Mouse (Mus musculus) liver, adult 2 months (tissue): ENCODE measurements around the gene B4galnt1. TPM values are rescaled to one million over a fixed set of nuclear protein-coding genes. Genes with fewer than 3 reads are reported as not detected.
A peak's percentile ranks its signal among the peaks of the same experiment; 100 is the strongest.

ENCODE experiments used
- DNase-seq: peaks from one replicate; pipeline ENCODE4 v3.0.0-alpha.2; 2011; ENCODE audit warnings: low read depth, low spot score; ENCODE audit errors: extremely low read depth
- H3K27ac ChIP-seq: fragments of 200-500 bp; replicated peaks from 2 replicates; pipeline ENCODE4 v1.5.1; 2012; ENCODE audit warnings: low read depth, mild to moderate bottlenecking, control low read depth, inconsistent platforms, low read length; ENCODE audit not compliant: insufficient read depth
- H3K27me3 ChIP-seq: fragments of 200-500 bp; 2 replicates; pipeline ENCODE4 v1.6.1; 2012; ENCODE audit warnings: mild to moderate bottlenecking, moderate library complexity, low read length, inconsistent platforms; ENCODE audit not compliant: control insufficient read depth, insufficient read depth
- H3K36me3 ChIP-seq: fragments of 200-500 bp; 2 replicates; pipeline ENCODE4 v1.6.1; 2012; ENCODE audit warnings: low read length, inconsistent platforms; ENCODE audit not compliant: control insufficient read depth, insufficient read depth
- H3K4me1 ChIP-seq: fragments of 200-500 bp; 2 replicates; pipeline ENCODE4 v1.6.1; 2011; ENCODE audit warnings: low read length; ENCODE audit not compliant: control insufficient read depth, insufficient read depth
- H3K4me3 ChIP-seq: fragments of 200-500 bp; 2 replicates; pipeline ENCODE4 v1.5.1; 2011; ENCODE audit warnings: low read depth, mild to moderate bottlenecking, control low read depth, low read length, moderate library complexity; ENCODE audit not compliant: insufficient read depth
- H3K79me2 ChIP-seq: fragments of 200-500 bp; 2 replicates; pipeline ENCODE4 v1.6.1; 2012; ENCODE audit warnings: inconsistent platforms, mild to moderate bottlenecking, low read length, moderate library complexity; ENCODE audit not compliant: control insufficient read depth, insufficient read depth
- H3K9ac ChIP-seq: fragments of 200-500 bp; 2 replicates; pipeline ENCODE4 v1.6.1; 2012; ENCODE audit warnings: low read depth, mild to moderate bottlenecking, control low read depth, inconsistent platforms, low read length
- CTCF ChIP-seq: fragments of 200-500 bp; IDR thresholded peaks from 2 replicates; pipeline ENCODE4 v1.5.1; 2011; ENCODE audit warnings: low read depth, low read length, control low read depth
- POLR2A ChIP-seq: fragments of 200-500 bp; IDR thresholded peaks from 2 replicates; pipeline ENCODE4 v1.6.1; 2011; ENCODE audit warnings: low read length, control low read depth; ENCODE audit not compliant: insufficient read depth; ENCODE audit errors: extremely low read depth
- WGBS: fragments of 180-500 bp; shearing (Covaris S2); methylation state at CpG from one replicate; pipeline ENCODE4 v1.1.7; 2018; 5-methylcytosine and 5-hydroxymethylcytosine counted together
- polyA plus RNA-seq: library from polyadenylated mRNA; depleted of rRNA; stranded (reverse); fragments of >200 nt; gene quantifications from 2 replicates; pipeline ENCODE4 v1.2.3, GENCODE M21; 2012
- total RNA-seq: library from RNA; depleted of rRNA; stranded (reverse); fragments of >200 nt; gene quantifications from 2 replicates; pipeline ENCODE4 v1.2.3, GENCODE M21; 2014

B4galnt1 gene
- total and polyA plus RNA-seq, 2 experiments = 21.9 to 85.0 TPM

- TF ChIP-seq POLR2A = no peak
- TF ChIP-seq CTCF = no peak
- H3K9ac ChIP-seq = no peak overlapping the region
- no peaks in the 10 kb centered on the region for H3K79me2 ChIP-seq
- WGBS = 21% methylated on average over 2 of the region's 2 CpGs
- peak overlapping the region; percentile 29; the same call in 1 of the 2 replicates for H3K27ac ChIP-seq
- H3K4me1 ChIP-seq = peaks cover 16% of the 10 kb centered on the region
- H3K36me3 ChIP-seq = no peaks in the 10 kb centered on the region
- peak; percentile 89 for DNase-seq
- no peak overlapping the region for H3K4me3 ChIP-seq
- H3K27me3 ChIP-seq = no peaks in the 10 kb centered on the region
Measured at GRCm38 (mm10) chr10:127154241-127154640, 10.8 kb upstream of the B4galnt1 start.

GRCm38 (mm10) chr10:127154652-127155051 is 10.4 kb upstream of the B4galnt1 start:
- H3K27me3 ChIP-seq = no peaks in the 10 kb centered on the region
- TF ChIP-seq POLR2A (no peak), CTCF (no peak)
- peaks cover 16% of the 10 kb centered on the region for H3K4me1 ChIP-seq
- H3K27ac ChIP-seq = peak overlapping the region; percentile 29
- no peak overlapping the region for H3K9ac ChIP-seq
- no peaks in the 10 kb centered on the region for H3K36me3 ChIP-seq
- no peak for DNase-seq
- H3K4me3 ChIP-seq = no peak overlapping the region
- no peaks in the 10 kb centered on the region for H3K79me2 ChIP-seq
- WGBS = 68% methylated on average over 5 of the region's 5 CpGs

- no peak overlapping the region for H3K9ac ChIP-seq
- H3K27ac ChIP-seq = peak overlapping the region; percentile 93
- H3K36me3 ChIP-seq = no peaks in the 10 kb centered on the region
- H3K27me3 ChIP-seq = no peaks in the 10 kb centered on the region
- H3K4me1 ChIP-seq = peaks cover 12% of the 10 kb centered on the region
- H3K79me2 ChIP-seq = no peaks in the 10 kb centered on the region
- TF ChIP-seq CTCF (no peak), POLR2A (no peak)
- H3K4me3 ChIP-seq = no peak overlapping the region
- WGBS = 20% methylated on average over 1 of the region's 1 CpGs
- DNase-seq = peak; percentile 89
Measured at GRCm38 (mm10) chr10:127156089-127156488, 8.9 kb upstream of the B4galnt1 start.

DNA sequence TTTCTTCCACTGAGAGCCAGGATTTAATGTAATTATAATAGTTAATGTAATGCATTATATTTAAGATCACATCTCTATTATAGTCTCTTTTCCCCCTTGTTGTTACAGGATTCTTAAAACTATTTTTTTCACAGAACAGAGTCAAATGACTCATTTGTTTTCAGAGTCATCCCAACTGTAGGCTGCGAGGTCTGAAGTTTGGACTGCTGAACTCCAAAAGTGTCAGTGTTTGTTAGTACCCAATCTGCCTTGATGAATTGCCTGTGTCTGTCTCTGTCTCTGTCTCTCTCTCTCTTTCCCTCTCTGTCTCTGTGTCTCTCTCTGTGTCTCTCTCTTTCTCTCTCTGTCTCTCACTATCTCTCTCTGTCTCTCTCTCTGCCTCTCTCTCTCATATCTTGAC is 8.5 kb upstream of the B4galnt1 start:
- H3K9ac ChIP-seq = no peak overlapping the region
- DNase-seq = peak; percentile 84
- no peaks in the 10 kb centered on the region for H3K36me3 ChIP-seq
- no peak for TF ChIP-seq POLR2A
- TF ChIP-seq CTCF = no peak
- H3K79me2 ChIP-seq = no peaks in the 10 kb centered on the region
- no peak overlapping the region for H3K4me3 ChIP-seq
- no peaks in the 10 kb centered on the region for H3K27me3 ChIP-seq
- WGBS = 11% methylated on average over 1 of the region's 1 CpGs
- H3K27ac ChIP-seq = peak overlapping the region; percentile 91
- H3K4me1 ChIP-seq = peaks cover 12% of the 10 kb centered on the region

DNA sequence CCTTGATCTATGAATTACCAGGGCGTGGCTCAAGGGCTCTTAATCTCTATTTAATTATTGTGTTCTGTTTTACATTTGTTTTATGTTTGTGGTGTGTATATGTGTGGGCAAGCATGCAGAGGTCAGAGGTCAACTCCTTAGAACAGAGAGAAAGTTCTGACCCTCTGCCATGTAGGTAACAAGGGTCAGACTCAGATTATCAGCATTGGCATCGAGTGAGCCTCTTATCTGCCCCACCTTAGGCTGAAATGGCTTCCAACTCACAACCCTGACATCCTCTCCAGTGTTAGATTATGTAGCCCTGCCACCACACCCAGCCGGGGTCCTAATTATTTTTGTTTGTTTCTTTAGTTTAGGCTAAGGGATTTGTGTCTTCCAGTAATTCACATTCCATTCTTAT is 6.6 kb upstream of the B4galnt1 start:
- WGBS = 59% methylated on average over 3 of the region's 3 CpGs
- H3K79me2 ChIP-seq = no peaks in the 10 kb centered on the region
- no peak overlapping the region for H3K4me3 ChIP-seq
- H3K36me3 ChIP-seq = no peaks in the 10 kb centered on the region
- peak; percentile 55 for DNase-seq
- no peak for TF ChIP-seq POLR2A
- no peak for TF ChIP-seq CTCF
- H3K27me3 ChIP-seq = no peaks in the 10 kb centered on the region
- peaks cover 12% of the 10 kb centered on the region for H3K4me1 ChIP-seq
- H3K9ac ChIP-seq = no peak overlapping the region
- no peak overlapping the region for H3K27ac ChIP-seq

- TF ChIP-seq CTCF (no peak), POLR2A (no peak)
- Histone ChIP-seq H3K27me3 (no peaks in the 10 kb centered on the region), H3K36me3 (no peaks in the 10 kb centered on the region), H3K79me2 (peaks cover under 1% of the 10 kb centered on the region; the same call in 1 of the 2 replicates), H3K4me1 (peaks cover 10% of the 10 kb centered on the region), H3K4me3 (no peak overlapping the region), H3K9ac (no peak overlapping the region), H3K27ac (peak overlapping the region; percentile 64)
- 22% methylated on average over 9 of the region's 9 CpGs for WGBS
- peak; percentile 93 for DNase-seq
Measured at GRCm38 (mm10) chr10:127160081-127160480, 4.9 kb upstream of the B4galnt1 start.
